In genomic region chr1:157500657-157501056, GRCm38 (mm10) we compare ENCODE assay signal across 27 mouse cellular contexts. TPM values are rescaled to one million over a fixed set of nuclear protein-coding genes. Genes with fewer than 3 reads are reported as not detected.
DNase-seq lines count a peak whose midpoint lies in the region; ATAC-seq and TF ChIP-seq lines count a peak whose summit lies in the region.
"Had no signal": no experiment of that assay in that cellular context is flagged by ENCODE, and none has a peak within 500 bp of the region (broad histone marks: within the 10 kb centered on the region; RNA-seq: fewer than 3 reads in every experiment).

No protein-coding gene starts in this region.

- no peak overlapping the region for H3K4me2 ChIP-seq in hindbrain, embryonic 12.5 days (replicated peaks)
- no peak overlapping the region for H3K4me2 ChIP-seq in hindbrain, embryonic 14.5 days (replicated peaks)
- no peak overlapping the region for H3K4me2 ChIP-seq in lung, embryonic 14.5 days
- H3K4me2 ChIP-seq in stomach, embryonic 16.5 days (ENCODE audit: low read depth, low read length), result no peak overlapping the region
- H3K4me2 ChIP-seq in stomach, postnatal 0 days (replicated peaks; ENCODE audit: low read depth), result no peak overlapping the region
- no peak overlapping the region for H3K4me2 ChIP-seq in neural tube, embryonic 15.5 days
- H3K4me2 ChIP-seq: heart, embryonic 15.5 days; intestine, embryonic 15.5 days; liver, embryonic 13.5 days; midbrain, embryonic 12.5 days had no signal

- no peak for DNase-seq in hindbrain, embryonic 14.5 days (ENCODE audit: low spot score)
- no peak for DNase-seq in lung, embryonic 14.5 days
- DNase-seq in lung, postnatal 4 days, result no peak
- no peak for DNase-seq in stomach, postnatal 0 days (ENCODE audit: low spot score)
- no peak for DNase-seq in thymus, adult 18-20 months
- DNase-seq: adrenal gland, adult 2 months; adrenal gland, postnatal 36 days; B cell, adult 2 months; cerebellum, adult 18-20 months; cerebellum, postnatal 10 days; gastrocnemius, postnatal 25 days; kidney, adult 8-10 months; kidney, postnatal 4 days; layer of hippocampus, adult 9-11 months; liver, embryonic 13.5 days; lung, adult 18-20 months; lung, postnatal 10 days; right cerebral cortex, postnatal 4 days had no signal

- no peaks in the 10 kb centered on the region for H3K36me3 ChIP-seq in hindbrain, embryonic 12.5 days
- no peaks in the 10 kb centered on the region for H3K36me3 ChIP-seq in hindbrain, embryonic 14.5 days (replicated peaks; ENCODE audit: control insufficient read depth, insufficient read depth)
- no peaks in the 10 kb centered on the region for H3K36me3 ChIP-seq in lung, embryonic 14.5 days (ENCODE audit: insufficient read depth)
- H3K36me3 ChIP-seq in stomach, embryonic 16.5 days (ENCODE audit: control insufficient read depth, insufficient read depth, low read length), result no peaks in the 10 kb centered on the region
- H3K36me3 ChIP-seq in stomach, postnatal 0 days (ENCODE audit: control insufficient read depth, insufficient read depth, low read length), result no peaks in the 10 kb centered on the region
- no peaks in the 10 kb centered on the region for H3K36me3 ChIP-seq in neural tube, embryonic 15.5 days
- H3K36me3 ChIP-seq: heart, embryonic 10.5 days; heart, embryonic 15.5 days; intestine, embryonic 15.5 days; liver, embryonic 13.5 days; midbrain, embryonic 12.5 days had no signal

- peak; percentile 43; the same call in 1 of the 2 replicates for ATAC-seq in hindbrain, embryonic 12.5 days (ENCODE audit: low FRiP score)
- no peak for ATAC-seq in hindbrain, embryonic 14.5 days (ENCODE audit: low FRiP score)
- 0 out of 2 replicates have a peak, but pooled peaks have one; percentile 24 for ATAC-seq in lung, embryonic 14.5 days (ENCODE audit: insufficient read depth)
- ATAC-seq in stomach, embryonic 16.5 days (ENCODE audit: insufficient read depth, low FRiP score), result peak; percentile 33; the same call in 1 of the 2 replicates
- no peak for ATAC-seq in stomach, postnatal 0 days (ENCODE audit: low FRiP score, low TSS enrichment)
- ATAC-seq in neural tube, embryonic 15.5 days (ENCODE audit: low FRiP score), result peak; percentile 35; the same call in 1 of the 2 replicates
- ATAC-seq: activated CD4-positive, CD25-positive, alpha-beta regulatory T cell, adult 4 months; intestine, embryonic 15.5 days had no signal

- WGBS in hindbrain, embryonic 12.5 days, result 79% methylated on average over 1 of the region's 1 CpGs
- WGBS in hindbrain, embryonic 14.5 days, result 97% methylated on average over 1 of the region's 1 CpGs
- WGBS in lung, embryonic 14.5 days, result 69% methylated on average over 1 of the region's 1 CpGs
- 75% methylated on average over 1 of the region's 1 CpGs for WGBS in stomach, embryonic 16.5 days
- WGBS in stomach, postnatal 0 days, result 76% methylated on average over 1 of the region's 1 CpGs
- 98% methylated on average over 1 of the region's 1 CpGs for WGBS in neural tube, embryonic 15.5 days

- TF ChIP-seq CTCF in lung, embryonic 14.5 days (IDR thresholded peaks at IDR 0.05; ENCODE audit: low read depth), result no peak
- no peak for TF ChIP-seq CTCF in stomach, postnatal 0 days (IDR thresholded peaks at IDR 0.05; ENCODE audit: low read depth)

- 0 out of 2 replicates have a peak, but pooled peaks cover 5% of the 10 kb centered on the region for H3K4me1 ChIP-seq in hindbrain, embryonic 12.5 days
- no peaks in the 10 kb centered on the region for H3K4me1 ChIP-seq in hindbrain, embryonic 14.5 days (replicated peaks; ENCODE audit: control insufficient read depth, insufficient read depth, low read length)
- H3K4me1 ChIP-seq in lung, embryonic 14.5 days (ENCODE audit: insufficient read depth), result no peaks in the 10 kb centered on the region
- H3K4me1 ChIP-seq in stomach, embryonic 16.5 days (ENCODE audit: control insufficient read depth, insufficient read depth, low read length), result no peaks in the 10 kb centered on the region
- H3K4me1 ChIP-seq in stomach, postnatal 0 days (replicated peaks; ENCODE audit: control insufficient read depth, insufficient read depth), result no peaks in the 10 kb centered on the region
- no peaks in the 10 kb centered on the region; the same call in 1 of the 2 replicates for H3K4me1 ChIP-seq in neural tube, embryonic 15.5 days
- H3K4me1 ChIP-seq: heart, embryonic 15.5 days; intestine, embryonic 15.5 days; liver, embryonic 13.5 days had no signal

- no peaks in the 10 kb centered on the region for H3K9me3 ChIP-seq in hindbrain, embryonic 12.5 days (replicated peaks)
- H3K9me3 ChIP-seq in hindbrain, embryonic 14.5 days (ENCODE audit: control insufficient read depth, low read length), result no peaks in the 10 kb centered on the region
- H3K9me3 ChIP-seq in lung, embryonic 14.5 days (ENCODE audit: low read depth, low read length), result no peaks in the 10 kb centered on the region
- no peaks in the 10 kb centered on the region for H3K9me3 ChIP-seq in stomach, embryonic 16.5 days (replicated peaks; ENCODE audit: control insufficient read depth, low read length)
- H3K9me3 ChIP-seq in stomach, postnatal 0 days (ENCODE audit: control insufficient read depth, low read length), result no peaks in the 10 kb centered on the region
- no peaks in the 10 kb centered on the region for H3K9me3 ChIP-seq in neural tube, embryonic 15.5 days (replicated peaks)
- H3K9me3 ChIP-seq: heart, embryonic 10.5 days; heart, embryonic 15.5 days; intestine, embryonic 15.5 days; liver, embryonic 13.5 days; midbrain, embryonic 12.5 days had no signal

- H3K9ac ChIP-seq in hindbrain, embryonic 12.5 days, result no peak overlapping the region
- no peak overlapping the region for H3K9ac ChIP-seq in hindbrain, embryonic 14.5 days
- no peak overlapping the region for H3K9ac ChIP-seq in lung, embryonic 14.5 days
- no peak overlapping the region for H3K9ac ChIP-seq in stomach, embryonic 16.5 days (ENCODE audit: low read length)
- H3K9ac ChIP-seq in stomach, postnatal 0 days (ENCODE audit: low read length), result no peak overlapping the region
- H3K9ac ChIP-seq in neural tube, embryonic 15.5 days (replicated peaks), result no peak overlapping the region
- H3K9ac ChIP-seq: heart, embryonic 15.5 days; intestine, embryonic 15.5 days; liver, embryonic 13.5 days; midbrain, embryonic 12.5 days had no signal

- TF ChIP-seq EP300 in stomach, postnatal 0 days (optimal IDR thresholded peaks at IDR 0.05), result no peak

- H3K27ac ChIP-seq in hindbrain, embryonic 12.5 days, result no peak overlapping the region
- H3K27ac ChIP-seq in hindbrain, embryonic 14.5 days, result no peak overlapping the region
- H3K27ac ChIP-seq in lung, embryonic 14.5 days (ENCODE audit: low read depth), result no peak overlapping the region
- H3K27ac ChIP-seq in stomach, embryonic 16.5 days (ENCODE audit: low read length), result no peak overlapping the region
- no peak overlapping the region for H3K27ac ChIP-seq in stomach, postnatal 0 days (replicated peaks)
- no peak overlapping the region for H3K27ac ChIP-seq in neural tube, embryonic 15.5 days (replicated peaks)
- H3K27ac ChIP-seq: heart, embryonic 10.5 days; heart, embryonic 15.5 days; intestine, embryonic 15.5 days; kidney, postnatal 0 days; liver, embryonic 13.5 days; midbrain, embryonic 12.5 days had no signal

- H3K4me3 ChIP-seq in hindbrain, embryonic 12.5 days, result no peak overlapping the region
- H3K4me3 ChIP-seq in hindbrain, embryonic 14.5 days (replicated peaks; ENCODE audit: low read length), result no peak overlapping the region
- H3K4me3 ChIP-seq in lung, embryonic 14.5 days (ENCODE audit: low read depth, low read length), result no peak overlapping the region
- no peak overlapping the region for H3K4me3 ChIP-seq in stomach, embryonic 16.5 days (replicated peaks; ENCODE audit: low read length)
- no peak overlapping the region for H3K4me3 ChIP-seq in stomach, postnatal 0 days (ENCODE audit: low read depth, low read length)
- H3K4me3 ChIP-seq in neural tube, embryonic 15.5 days (replicated peaks), result no peak overlapping the region
- H3K4me3 ChIP-seq: heart, embryonic 10.5 days; heart, embryonic 15.5 days; intestine, embryonic 15.5 days; liver, embryonic 13.5 days; midbrain, embryonic 12.5 days had no signal

- no peaks in the 10 kb centered on the region for H3K27me3 ChIP-seq in hindbrain, embryonic 12.5 days
- no peaks in the 10 kb centered on the region for H3K27me3 ChIP-seq in hindbrain, embryonic 14.5 days (ENCODE audit: control insufficient read depth, insufficient read depth, low read length)
- H3K27me3 ChIP-seq in lung, embryonic 14.5 days (ENCODE audit: insufficient read depth, low read length), result no peaks in the 10 kb centered on the region
- H3K27me3 ChIP-seq in stomach, embryonic 16.5 days (ENCODE audit: control insufficient read depth, insufficient read depth, low read length), result no peaks in the 10 kb centered on the region
- no peaks in the 10 kb centered on the region for H3K27me3 ChIP-seq in stomach, postnatal 0 days (ENCODE audit: control insufficient read depth, insufficient read depth, low read length)
- no peaks in the 10 kb centered on the region for H3K27me3 ChIP-seq in neural tube, embryonic 15.5 days (replicated peaks)
- H3K27me3 ChIP-seq: heart, embryonic 15.5 days; intestine, embryonic 15.5 days; liver, embryonic 13.5 days; midbrain, embryonic 12.5 days had no signal

RNA-seq across cellular contexts. Expression of gene Sec16b, which starts 5.9 kb away (rescaled TPM):
- 1.3 and 2.1 TPM in 2 replicates for polyA plus RNA-seq in hindbrain, embryonic 12.5 days (2016; fragmentation: Nextera tagmentation; extraction: Ambion mirVana)
- 0.60 and 0.79 TPM in 2 replicates for polyA plus RNA-seq in hindbrain, embryonic 14.5 days (2014; fragmentation: Nextera tagmentation; extraction: Ambion mirVana)
- 2.3 and 3.3 TPM in 2 replicates for polyA plus RNA-seq in lung, embryonic 14.5 days (2014; fragmentation: Nextera tagmentation; extraction: Ambion mirVana)
- polyA plus RNA-seq in stomach, embryonic 16.5 days (2015; fragmentation: Nextera tagmentation; extraction: Ambion mirVana), result 10.6 and 11.0 TPM in 2 replicates
- 5.5 and 6.2 TPM in 2 replicates for polyA plus RNA-seq in stomach, postnatal 0 days (2015; fragmentation: Nextera tagmentation; extraction: Ambion mirVana)
- 0.45 and 1.5 TPM in 2 replicates for polyA plus RNA-seq in neural tube, embryonic 15.5 days (2015; fragmentation: Nextera tagmentation; extraction: Ambion mirVana)

RNA-seq across cellular contexts. Expression of gene Cryzl2, which starts 42.3 kb away (rescaled TPM):
- 6.0 and 9.4 TPM in 2 replicates for polyA plus RNA-seq in hindbrain, embryonic 12.5 days (2016; fragmentation: Nextera tagmentation; extraction: Ambion mirVana)
- 7.6 and 9.9 TPM in 2 replicates for polyA plus RNA-seq in hindbrain, embryonic 14.5 days (2014; fragmentation: Nextera tagmentation; extraction: Ambion mirVana)
- polyA plus RNA-seq in lung, embryonic 14.5 days (2014; fragmentation: Nextera tagmentation; extraction: Ambion mirVana), result 10.8 and 14.4 TPM in 2 replicates
- 13.0 and 13.2 TPM in 2 replicates for polyA plus RNA-seq in stomach, embryonic 16.5 days (2015; fragmentation: Nextera tagmentation; extraction: Ambion mirVana)
- 14.8 and 16.4 TPM in 2 replicates for polyA plus RNA-seq in stomach, postnatal 0 days (2015; fragmentation: Nextera tagmentation; extraction: Ambion mirVana)
- 6.5 and 8.6 TPM in 2 replicates for polyA plus RNA-seq in neural tube, embryonic 15.5 days (2015; fragmentation: Nextera tagmentation; extraction: Ambion mirVana)

Comparison
In these comparisons a context has a peak if more than half of its experiments do, and no peak if none do; other contexts are left out.
1. ATAC-seq: peak in hindbrain, embryonic 12.5 days (single experiment), lung, embryonic 14.5 days (single experiment), stomach, embryonic 16.5 days (single experiment) and neural tube, embryonic 15.5 days (single experiment); none in hindbrain, embryonic 14.5 days (single experiment) and stomach, postnatal 0 days (single experiment).